Mouse (Mus musculus) E14TG2a.4 (cell line): ENCODE measurements around the gene Fstl4.

Experiments
- H3K27me3 ChIP-seq: 2 replicates; pipeline ENCODE4 v1.6.1; 2014; ENCODE audit warnings: low read length, control low read depth; ENCODE audit not compliant: insufficient read depth
- H3K36me3 ChIP-seq: 2 replicates; pipeline ENCODE4 v1.6.1; 2014; ENCODE audit warnings: low read length, control low read depth; ENCODE audit not compliant: insufficient read depth
- H3K4me1 ChIP-seq: replicated peaks from 2 replicates; pipeline ENCODE4 v1.6.1; 2014; ENCODE audit warnings: low read depth, low read length, control low read depth
- H3K4me3 ChIP-seq: replicated peaks from 2 replicates; pipeline ENCODE4 v1.5.1; 2014; ENCODE audit warnings: mild to moderate bottlenecking, low read length
- H3K9me3 ChIP-seq: 2 replicates; pipeline ENCODE4 v1.6.1; 2014; ENCODE audit warnings: low read length, control low read depth
- CTCF ChIP-seq: conservative IDR thresholded peaks from 2 replicates; pipeline ENCODE4 v1.5.1; 2014; ENCODE audit warnings: low read length
- NANOG ChIP-seq: IDR thresholded peaks from 2 replicates; pipeline ENCODE4 v1.6.1; 2014; ENCODE audit warnings: borderline replicate concordance, low read length, mixed read lengths
- POU5F1 ChIP-seq: IDR thresholded peaks from 2 replicates; pipeline ENCODE4 v1.6.1; 2014; ENCODE audit warnings: low read length, borderline replicate concordance

The Fstl4 gene

DNA sequence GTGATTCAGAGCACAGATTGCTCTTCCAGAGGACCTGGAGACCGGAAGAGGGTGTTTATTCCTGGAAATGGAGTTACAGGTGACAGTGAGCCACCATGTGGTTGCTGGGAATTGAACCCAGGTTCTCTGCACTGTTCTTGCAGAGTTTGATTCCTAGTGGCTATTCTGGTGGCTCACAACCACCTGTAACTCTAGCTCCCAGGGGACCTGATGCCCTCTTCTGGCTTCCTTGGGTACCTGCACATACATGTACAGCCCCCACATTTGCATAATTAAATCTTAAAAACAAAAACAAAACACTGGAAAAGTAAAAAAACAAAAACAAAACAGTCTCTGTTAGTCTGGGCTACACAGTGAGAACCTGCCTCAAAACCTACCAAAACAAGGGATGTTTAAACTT lies 2.6 kb upstream of the Fstl4 start:
- Histone ChIP-seq H3K36me3 (no peaks in the 10 kb centered on the region), H3K4me3 (no peak overlapping the region), H3K27me3 (peaks cover 61% of the 10 kb centered on the region), H3K9me3 (no peaks in the 10 kb centered on the region), H3K4me1 (peaks cover 16% of the 10 kb centered on the region)
- peak; percentile 32 for TF ChIP-seq CTCF
- no peak for TF ChIP-seq NANOG

DNA sequence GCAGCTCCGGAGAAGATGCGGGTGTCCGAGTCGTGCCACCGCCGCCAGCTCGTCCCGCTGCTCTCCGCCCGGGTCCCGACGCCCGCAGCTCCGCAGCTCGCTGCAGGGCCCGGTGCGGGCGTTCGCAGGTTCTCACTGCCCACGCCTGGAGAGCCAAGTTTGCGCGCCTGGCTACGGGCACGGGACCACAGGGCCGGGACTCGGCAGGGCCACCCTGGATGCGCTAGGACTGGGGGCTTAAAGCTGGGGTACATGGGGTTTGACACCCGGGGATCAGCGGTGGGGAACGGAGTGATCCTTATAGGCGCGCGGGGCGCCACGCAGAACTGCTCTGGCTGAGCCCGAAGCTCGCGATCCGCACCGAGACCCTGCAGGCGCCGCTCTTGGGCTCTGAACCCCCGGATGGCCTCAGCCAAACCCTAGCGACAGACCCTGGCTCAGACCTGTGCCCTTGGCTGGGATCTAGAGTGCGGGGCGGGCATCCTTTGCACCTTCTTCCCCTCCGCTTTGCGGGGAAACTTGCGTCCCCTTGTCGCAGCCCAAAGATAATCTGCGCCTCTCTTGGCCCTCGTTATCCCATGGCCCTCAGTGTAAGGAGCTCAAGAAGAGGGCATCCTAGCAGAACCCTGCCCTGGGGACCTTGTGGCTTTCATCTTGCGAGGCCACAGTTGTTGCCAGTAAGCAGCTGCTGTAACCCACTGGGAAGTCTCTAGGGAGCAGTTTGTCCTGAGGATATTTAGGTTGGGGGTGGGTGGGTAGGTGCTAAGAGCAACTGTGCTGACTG lies 652 bp downstream of the Fstl4 start:
- TF ChIP-seq NANOG (no peak), POU5F1 (no peak), CTCF (no peak)
- Histone ChIP-seq H3K27me3 (peaks cover 77% of the 10 kb centered on the region), H3K4me3 (peak overlapping the region; percentile 81), H3K9me3 (no peaks in the 10 kb centered on the region), H3K4me1 (peaks cover 16% of the 10 kb centered on the region), H3K36me3 (no peaks in the 10 kb centered on the region)

DNA sequence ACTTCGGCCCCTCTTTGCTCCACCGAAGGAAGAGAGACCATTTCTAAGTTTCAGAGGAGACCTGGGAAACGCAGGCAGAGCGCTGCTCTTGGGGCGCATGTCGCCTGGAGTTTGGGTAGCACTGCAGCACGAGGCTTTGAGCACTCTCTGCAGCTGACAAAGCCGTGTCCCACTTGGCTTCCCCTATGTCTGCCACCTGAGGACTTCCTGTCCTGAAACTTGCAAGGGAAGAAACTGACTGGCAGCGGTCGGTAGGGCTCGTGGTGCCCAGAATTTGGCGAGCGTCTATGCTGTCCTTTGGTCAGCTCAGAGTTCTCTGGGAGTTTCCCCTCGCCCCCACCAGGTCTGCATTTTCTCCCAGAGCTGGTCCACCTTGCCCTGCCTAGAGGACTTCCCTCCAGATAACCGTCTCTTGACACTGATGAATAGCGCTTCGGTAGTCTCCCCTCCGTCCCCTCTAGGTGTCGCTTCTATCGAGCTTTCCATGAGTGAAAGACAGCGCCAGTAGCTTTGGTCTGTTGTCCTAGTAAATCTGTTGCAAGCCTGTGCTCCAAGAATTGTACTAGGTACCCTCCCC lies 1.3 kb downstream of the Fstl4 start:
- Histone ChIP-seq H3K27me3 (peaks cover 71% of the 10 kb centered on the region), H3K4me3 (peak overlapping the region; percentile 81), H3K9me3 (no peaks in the 10 kb centered on the region), H3K36me3 (no peaks in the 10 kb centered on the region), H3K4me1 (peaks cover 16% of the 10 kb centered on the region)
- peak; percentile 43 for TF ChIP-seq CTCF
- no peak for TF ChIP-seq POU5F1
- TF ChIP-seq NANOG: no peak

DNA sequence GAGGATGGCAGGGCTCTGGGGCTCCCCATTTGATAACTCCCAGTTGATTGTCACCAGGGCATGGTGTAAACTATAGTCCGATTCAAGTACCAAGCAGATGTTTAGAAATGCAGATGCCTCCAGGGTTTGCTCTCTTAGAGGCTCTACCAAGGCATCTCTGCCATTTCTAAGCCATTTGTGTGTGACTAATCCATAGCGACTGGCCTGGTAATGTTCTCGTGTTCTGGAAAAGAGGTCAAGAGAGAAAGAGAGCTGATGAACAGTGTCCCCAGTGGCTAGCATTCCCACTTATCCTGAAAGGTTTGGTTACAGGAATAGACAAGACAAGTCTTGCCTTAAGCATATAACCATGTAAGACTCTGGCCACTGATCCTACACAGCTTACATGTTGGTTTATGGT lies 3.5 kb downstream of the Fstl4 start:
- H3K36me3 ChIP-seq: no peaks in the 10 kb centered on the region
- H3K4me3 ChIP-seq: no peak overlapping the region
- H3K27me3 ChIP-seq: peaks cover 60% of the 10 kb centered on the region
- TF ChIP-seq CTCF: no peak
- TF ChIP-seq NANOG: no peak
- no peak for TF ChIP-seq POU5F1
- peaks cover 16% of the 10 kb centered on the region for H3K4me1 ChIP-seq
- no peaks in the 10 kb centered on the region for H3K9me3 ChIP-seq

DNA sequence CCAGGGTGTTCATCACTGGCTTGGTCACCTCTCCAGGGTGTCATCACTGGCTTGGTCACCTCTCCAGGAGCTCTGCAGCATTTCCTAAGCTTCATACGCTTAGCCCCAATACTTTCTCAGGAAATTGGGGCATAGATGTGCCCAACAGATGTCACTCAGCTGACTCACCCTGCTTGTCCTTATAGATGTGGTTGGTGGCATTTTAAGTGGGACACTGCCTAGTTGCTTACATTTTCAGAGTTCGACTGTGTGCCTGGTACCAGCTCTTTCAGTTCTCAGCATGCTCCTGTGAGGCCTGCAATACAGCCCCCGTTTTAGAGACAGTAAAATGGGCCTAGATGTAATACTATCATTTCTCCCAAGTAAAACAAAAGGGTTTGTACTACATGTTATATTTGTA lies 8.6 kb downstream of the Fstl4 start:
- H3K9me3 ChIP-seq: no peaks in the 10 kb centered on the region
- H3K4me3 ChIP-seq: no peak overlapping the region
- TF ChIP-seq POU5F1 (no peak), CTCF (no peak), NANOG (no peak)
- no peaks in the 10 kb centered on the region for H3K36me3 ChIP-seq
- peaks cover 9% of the 10 kb centered on the region for H3K27me3 ChIP-seq
- H3K4me1 ChIP-seq: no peaks in the 10 kb centered on the region

DNA sequence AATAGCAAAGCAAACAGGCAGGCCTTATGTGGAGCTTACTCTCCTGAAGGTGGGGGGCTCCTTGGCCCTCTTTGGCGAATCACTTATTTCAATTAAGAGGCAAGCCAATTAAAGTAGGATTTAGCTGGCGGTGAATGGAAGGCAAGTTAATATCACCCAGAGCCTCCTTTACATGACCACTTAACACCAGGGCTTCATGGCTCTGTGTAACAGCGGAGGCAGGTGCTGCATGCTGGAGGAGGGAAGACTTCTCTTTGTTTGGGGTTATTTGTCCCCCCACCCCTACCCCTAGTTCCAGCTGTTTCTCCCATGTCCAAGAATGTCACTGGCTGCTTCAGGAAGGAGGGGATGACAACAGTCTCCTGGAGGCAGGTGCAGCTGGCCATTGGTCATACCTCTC lies 10.9 kb downstream of the Fstl4 start:
- TF ChIP-seq NANOG (no peak), POU5F1 (no peak), CTCF (no peak)
- Histone ChIP-seq H3K9me3 (peaks cover 4% of the 10 kb centered on the region; the same call in 1 of the 2 replicates), H3K4me3 (no peak overlapping the region), H3K36me3 (no peaks in the 10 kb centered on the region), H3K4me1 (no peaks in the 10 kb centered on the region), H3K27me3 (no peaks in the 10 kb centered on the region; the same call in 1 of the 2 replicates)

DNA sequence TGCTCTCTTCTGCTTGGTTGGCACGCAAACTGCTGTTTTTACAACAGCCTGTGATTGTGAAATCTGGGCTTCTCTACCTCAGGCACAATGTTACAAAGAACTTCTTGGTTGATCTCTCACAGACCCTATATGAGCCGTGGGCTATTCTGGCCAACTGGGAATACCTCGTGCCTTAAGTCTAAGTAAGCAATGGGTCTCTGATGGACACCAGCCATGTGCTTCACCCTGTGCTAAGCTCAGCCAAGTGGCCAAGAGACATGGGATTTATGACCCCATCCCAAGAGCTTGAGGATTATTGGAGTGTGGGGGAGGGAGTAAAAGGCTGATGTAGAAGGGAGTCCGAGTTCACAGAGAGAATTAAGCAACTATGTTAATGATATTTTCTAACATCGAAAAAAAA lies 18.0 kb downstream of the Fstl4 start:
- Histone ChIP-seq H3K27me3 (peaks cover 4% of the 10 kb centered on the region; the same call in 1 of the 2 replicates), H3K9me3 (peaks cover 4% of the 10 kb centered on the region; the same call in 1 of the 2 replicates), H3K4me3 (no peak overlapping the region), H3K36me3 (no peaks in the 10 kb centered on the region), H3K4me1 (no peaks in the 10 kb centered on the region)
- TF ChIP-seq CTCF: no peak
- no peak for TF ChIP-seq NANOG
- no peak for TF ChIP-seq POU5F1

DNA sequence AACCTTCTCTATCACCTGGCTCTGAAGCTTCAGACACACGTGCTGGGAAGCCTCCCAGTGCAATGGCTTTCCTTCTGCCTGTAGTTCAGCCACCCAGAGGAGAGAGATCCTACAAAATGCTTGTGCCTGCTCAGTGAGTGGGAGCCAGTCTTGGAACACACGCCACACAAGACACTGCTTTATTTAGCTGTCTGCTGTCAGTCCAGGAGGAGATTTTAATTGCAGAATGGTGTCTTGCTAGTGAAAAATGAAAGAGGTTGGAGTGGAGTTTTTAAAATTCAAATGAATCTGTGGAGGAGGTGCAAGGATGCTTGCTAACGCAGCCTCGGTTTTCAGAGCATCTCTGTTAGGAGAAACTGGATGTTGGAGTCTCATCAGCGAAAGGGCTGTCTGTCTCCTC lies 29.9 kb downstream of the Fstl4 start:
- Histone ChIP-seq H3K36me3 (no peaks in the 10 kb centered on the region), H3K9me3 (no peaks in the 10 kb centered on the region), H3K4me3 (no peak overlapping the region), H3K4me1 (no peaks in the 10 kb centered on the region), H3K27me3 (no peaks in the 10 kb centered on the region)
- TF ChIP-seq CTCF (no peak), NANOG (no peak), POU5F1 (no peak)

DNA sequence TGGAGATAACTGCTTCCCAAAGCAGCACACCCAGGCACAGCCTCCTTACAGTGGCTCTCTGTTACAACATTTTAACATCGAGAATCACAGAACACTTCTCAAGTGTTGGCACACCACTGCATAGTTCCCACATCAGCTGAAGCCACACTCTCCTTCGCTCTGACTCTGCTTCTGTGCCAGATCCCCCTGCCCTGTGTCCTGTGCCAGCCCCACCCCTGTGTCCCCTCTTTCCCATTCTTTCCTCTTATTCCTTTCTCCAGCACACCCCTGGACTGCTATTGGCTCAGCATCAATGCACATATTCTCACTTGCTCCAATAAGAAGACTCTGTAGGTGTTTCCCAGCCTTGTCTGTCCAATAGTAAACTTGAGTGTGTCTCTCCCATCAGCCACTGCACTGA lies 45.1 kb downstream of the Fstl4 start:
- Histone ChIP-seq H3K4me3 (no peak overlapping the region), H3K4me1 (no peaks in the 10 kb centered on the region)

More for the DNA sequence above, 45.1 kb downstream of the Fstl4 start:
- Histone ChIP-seq H3K36me3 (no peaks in the 10 kb centered on the region), H3K9me3 (no peaks in the 10 kb centered on the region), H3K27me3 (no peaks in the 10 kb centered on the region)
- TF ChIP-seq POU5F1 (no peak), CTCF (no peak), NANOG (no peak)
